Mouse (Mus musculus) cerebellum, adult 9-11 months (tissue): ENCODE results near the gene Fancc.

Experiments used
- DNase-seq: peaks from one replicate; pipeline ENCODE4 v3.0.0; 2022

The Fancc gene

DNA sequence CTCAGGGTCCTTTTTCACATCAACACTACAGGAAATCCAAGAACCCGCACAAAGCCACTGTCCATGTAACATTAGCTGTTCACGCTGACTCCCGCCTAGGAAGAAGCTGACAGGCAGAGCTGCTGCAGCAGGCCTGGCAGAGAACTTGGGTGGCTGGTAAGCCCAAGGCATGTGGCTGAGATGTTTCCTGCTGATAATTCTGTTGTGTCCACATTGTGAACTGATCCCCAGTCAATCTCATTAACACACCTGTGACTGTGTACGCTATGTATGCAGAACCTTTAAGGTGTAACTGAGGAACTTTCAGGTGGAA, 182.5 kb downstream of the Fancc start:
- no peak for DNase-seq

DNA sequence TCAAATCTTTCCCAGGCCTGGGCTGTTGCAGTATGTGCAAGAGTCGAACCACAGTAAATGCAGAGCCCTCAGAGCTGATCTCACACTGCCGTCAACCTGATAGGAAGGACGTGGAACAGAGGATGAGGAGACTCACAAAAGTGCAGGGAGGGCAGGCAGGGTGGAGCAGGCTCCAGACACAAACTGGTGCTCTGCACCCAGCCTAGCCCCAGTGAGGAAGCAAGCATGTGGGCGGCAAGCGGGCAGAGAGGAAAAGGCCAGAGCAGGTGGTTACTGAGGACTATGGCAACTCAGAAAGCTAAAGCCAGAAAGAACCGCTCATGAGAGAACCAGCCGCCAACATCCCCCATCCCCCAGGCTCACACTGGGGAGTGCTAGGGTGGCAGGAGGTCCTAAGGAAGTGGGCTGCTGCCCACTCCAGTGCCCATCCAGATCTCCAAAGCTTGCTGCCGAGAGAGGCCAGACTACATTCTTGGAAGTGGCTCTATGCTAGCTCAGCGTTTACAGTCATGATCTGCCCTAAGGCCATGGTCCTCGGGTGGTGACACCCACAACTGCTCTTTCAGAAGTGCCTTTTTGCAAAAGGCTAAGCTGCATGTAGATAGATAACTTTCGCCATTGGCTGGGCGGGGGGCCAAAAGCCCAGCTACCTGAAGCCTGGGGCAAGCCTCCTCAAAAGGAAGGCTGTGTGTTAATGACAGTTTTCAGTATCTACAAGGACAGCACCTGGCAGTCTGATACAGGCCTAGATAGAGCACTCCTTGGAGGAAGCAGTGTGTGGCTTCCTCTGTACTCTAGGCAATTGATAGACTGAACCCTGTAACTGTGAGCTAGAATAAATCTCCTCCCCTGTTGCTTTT, 183.1 kb downstream of the Fancc start:
- DNase-seq, result no peak

DNA sequence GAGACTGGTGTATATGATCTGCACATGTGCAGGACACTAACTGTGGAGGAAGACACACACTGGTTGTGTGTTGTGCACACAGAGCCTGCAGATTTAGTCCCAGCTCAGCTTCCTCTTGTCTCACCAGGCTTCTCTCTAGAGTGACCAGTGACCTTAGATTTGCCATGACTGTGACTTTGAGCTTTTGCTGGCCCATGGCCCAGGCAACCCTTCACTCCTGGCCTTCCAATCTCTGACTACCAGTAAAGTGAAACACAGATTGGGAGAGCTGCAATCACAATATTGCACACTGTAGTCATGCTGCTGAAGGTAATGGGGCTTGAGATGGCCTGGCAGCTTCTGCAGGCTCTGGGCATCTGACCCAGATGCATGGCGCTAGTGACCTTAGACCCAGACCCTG, 183.8 kb downstream of the Fancc start:
- DNase-seq, result no peak

DNA sequence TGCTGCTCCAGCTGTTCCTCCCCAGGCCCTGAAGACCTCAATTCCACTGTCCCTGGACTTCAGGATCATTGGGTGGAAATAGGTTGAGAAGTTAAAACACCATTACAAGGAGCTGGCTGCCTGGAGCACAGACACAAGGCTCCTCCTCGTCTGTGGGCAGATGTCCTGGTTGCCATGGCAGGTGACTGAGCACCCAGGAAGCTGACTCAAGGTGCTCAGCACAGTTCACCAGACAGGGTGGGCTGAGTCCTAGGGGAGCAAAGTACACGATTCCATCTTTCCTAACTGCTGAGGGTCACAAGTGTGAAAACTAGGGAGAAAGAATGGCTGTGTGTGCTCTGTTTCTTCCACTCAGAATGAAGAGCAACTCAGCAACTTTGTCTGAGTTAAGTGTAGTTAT, 185.9 kb downstream of the Fancc start:
- DNase-seq, result no peak

DNA sequence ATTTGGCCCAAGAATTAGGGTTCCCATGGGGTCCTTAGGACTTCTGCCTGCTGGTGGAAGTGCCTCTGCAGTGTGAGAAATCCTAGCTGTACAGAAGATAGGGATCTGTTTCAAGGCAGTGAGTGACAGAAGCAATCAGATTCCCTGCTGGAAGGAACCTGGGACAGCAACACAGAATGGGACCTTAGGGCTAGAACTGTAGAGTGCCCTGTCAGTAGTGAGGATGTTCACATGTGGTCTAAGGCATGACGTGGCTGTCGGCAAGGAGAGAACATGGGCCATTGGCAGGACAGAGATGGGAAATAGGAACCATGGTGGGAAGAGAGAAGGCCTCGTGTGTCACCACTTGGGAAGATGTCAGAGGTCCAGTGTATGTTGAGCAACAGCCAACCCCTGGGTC, 187.5 kb downstream of the Fancc start:
- no peak for DNase-seq

DNA sequence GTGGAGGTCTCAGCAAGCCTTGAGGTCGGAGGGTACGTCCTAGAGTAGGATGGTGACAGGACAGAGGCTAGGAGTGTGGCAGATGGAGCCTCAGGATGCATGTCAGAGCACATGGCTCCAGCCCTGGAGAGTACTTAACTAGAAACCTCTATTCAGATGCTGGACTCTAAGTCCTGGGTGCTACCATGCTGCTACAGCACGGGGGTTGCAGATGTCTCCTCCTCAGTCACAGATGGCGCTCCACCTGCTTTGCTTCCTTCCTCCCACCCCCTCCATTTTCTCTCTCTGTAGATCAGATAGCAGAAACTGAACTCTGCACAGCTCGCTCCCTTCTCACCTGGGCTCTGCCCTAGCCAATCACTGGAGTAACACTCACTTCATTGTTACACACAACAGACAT, 190.3 kb downstream of the Fancc start:
- DNase-seq, result peak; percentile 94

DNA sequence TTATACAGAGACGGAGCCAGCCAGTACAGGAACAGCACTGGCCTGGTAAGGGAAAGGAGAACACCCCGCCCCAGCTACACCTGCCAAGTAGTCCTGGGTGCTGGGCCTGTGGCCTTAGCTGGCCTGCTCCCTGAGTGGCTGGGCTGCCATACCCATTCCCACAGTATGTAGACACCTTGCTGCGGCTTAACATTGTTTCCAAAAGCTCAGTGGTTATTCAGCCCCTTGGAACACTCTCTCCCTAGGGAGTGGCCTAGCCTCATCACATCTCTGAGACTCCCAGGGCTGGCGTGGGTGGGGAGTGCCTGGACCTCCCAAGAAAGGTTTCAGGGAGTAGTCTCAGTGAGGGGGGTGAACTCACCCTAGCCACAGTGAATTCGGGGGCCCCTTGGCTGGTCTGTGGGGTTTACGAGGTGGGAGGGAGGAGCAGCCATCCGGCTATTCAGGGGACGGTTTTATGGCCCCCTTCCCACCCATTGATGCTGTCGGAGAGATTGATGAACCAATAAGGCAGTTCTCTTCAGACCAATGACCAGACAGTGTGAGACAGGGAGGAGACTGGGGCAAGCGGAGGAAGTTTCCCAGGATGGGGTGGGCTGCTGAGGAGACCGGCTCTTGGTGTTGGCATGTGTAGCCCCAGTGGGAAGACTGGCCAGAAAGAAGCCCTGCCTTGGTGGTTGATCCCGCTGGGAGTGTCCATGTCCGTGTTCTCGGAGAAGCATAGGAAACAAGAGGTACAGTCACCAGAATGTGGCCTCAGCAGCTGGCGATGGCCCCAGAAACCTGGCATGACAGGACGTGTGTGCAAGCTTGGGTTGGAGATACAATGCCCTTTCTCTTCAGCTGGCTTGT, 191.7 kb downstream of the Fancc start:
- peak; percentile 74 for DNase-seq

DNA sequence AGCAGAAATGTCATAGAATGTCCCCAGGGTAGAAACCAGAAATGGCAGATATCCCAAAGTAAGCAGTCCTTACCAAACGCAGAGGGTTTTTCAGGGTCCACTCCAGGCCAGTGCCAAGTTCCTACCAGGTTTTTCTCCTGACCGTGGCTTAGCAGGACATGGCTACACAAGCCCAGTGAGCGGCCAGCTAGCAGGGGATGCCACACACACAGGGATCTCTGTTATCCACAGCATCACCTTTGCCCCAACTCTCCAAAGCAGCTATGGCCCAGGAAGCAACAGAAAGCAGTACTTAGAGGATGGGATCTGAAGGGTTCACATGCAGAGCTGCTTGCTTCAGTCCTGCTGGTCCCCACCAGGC, 192.3 kb downstream of the Fancc start:
- DNase-seq, result peak; percentile 65

DNA sequence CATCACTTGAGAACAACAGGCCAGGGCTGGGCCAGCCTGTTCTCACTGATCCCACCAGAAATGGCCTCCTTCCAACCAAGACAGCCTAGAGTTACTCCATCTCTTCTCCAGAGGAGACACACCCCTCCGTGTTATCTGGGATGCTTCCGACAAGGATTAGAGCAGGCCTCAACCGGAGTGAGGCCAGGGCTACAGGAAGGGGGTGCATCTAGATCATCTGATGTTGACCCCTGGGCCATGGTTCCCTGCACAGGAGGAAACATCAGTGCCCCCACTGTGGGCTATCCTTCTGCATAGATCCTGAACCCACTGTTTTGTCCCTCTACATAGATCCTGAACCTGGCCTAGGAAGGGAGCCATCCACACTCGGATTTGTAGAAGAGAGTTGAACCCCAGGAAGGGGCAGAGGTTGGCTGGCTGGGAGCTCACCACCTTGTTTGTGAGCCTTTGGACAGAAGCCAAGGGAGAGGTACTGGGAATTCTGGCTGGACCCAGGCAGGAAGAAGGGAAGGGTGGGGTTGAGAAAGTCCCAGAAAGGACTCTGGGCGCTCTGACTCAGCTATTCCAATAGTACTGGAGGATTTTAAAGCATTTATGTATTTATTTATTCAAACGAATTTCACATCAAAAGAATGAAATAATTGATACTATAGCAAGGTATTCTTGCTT, 192.8 kb downstream of the Fancc start:
- DNase-seq, result peak; percentile 62

DNA sequence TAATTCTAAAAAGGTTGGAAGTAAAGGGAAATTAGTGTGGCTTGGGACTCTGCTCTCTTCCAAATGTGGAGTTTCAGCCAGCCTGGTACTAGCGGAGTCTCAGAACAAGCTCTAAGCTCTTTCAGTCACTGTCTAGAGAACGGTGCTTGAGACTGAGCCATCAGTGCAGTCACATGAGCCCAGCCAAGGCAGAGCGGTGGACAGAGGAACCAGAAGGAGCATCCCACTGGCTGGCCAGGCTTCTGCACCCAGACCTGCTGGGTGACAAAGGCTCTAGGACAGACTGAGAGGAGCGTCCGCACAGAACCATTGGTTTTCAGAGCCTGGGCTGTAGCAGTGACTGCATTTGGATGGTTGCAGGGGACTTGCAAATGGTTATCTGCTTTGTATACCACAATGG, 194.7 kb downstream of the Fancc start:
- DNase-seq, result peak; percentile 73

DNA sequence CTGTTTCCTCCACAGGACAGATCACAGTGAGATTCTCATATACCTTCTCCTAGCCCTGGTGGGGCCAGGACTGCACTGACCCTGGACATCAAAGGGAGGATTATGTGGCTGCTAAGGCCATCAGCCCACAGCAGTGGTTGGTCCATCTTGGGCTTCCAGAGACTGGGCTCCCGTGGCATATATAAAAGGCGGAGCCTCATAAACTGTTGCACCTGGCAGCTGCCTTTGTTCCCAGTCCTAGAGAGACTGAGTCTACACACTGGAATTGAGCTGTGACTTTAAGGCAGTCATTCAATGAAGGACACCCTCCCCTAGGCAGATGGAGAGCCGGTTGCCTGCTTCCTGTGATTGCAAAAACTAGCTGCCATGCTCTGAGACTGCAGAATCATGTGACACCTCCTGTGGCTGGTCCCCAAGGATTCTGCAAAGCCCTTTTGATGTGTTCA, 195.3 kb downstream of the Fancc start:
- DNase-seq, result no peak

DNA sequence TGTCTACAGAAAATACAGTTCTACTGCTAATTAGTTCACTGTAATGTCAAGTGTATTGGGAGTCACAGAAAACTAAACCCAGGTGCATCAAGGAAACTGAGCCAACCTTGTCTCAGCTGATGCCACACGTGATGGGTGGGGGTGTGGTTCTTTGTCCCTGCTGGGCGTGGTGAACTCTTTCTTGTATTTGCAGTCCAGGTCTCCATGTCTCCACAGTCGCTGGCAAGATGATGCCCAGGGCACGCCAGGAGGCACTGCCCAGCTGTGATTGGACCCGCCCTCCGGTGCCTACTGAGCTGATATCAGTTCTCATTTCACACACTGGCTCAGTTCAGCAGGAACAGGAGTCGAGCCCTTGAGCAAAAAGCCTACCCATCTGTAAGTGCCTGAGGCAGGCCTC, 196.1 kb downstream of the Fancc start:
- no peak for DNase-seq

DNA sequence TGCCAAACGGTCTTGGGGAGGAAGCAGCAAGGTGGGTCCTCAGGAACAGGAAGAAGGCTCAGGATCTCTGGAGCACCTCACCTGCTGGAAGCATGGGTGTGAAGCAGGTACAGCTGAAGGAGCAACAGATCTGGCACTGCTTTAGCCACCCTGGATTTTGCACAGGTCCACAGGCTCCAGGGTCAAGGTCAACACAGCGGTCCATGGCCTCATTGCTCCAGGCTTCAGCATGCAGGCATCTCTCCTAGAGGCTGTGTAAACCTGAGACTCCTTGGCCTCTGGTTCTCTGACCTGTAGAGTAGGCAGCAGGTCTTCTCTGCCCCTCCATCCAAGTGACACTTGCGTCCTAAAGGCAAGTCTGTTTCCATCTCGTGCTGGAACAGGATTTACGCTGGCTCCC, 198.1 kb downstream of the Fancc start:
- DNase-seq, result no peak

DNA sequence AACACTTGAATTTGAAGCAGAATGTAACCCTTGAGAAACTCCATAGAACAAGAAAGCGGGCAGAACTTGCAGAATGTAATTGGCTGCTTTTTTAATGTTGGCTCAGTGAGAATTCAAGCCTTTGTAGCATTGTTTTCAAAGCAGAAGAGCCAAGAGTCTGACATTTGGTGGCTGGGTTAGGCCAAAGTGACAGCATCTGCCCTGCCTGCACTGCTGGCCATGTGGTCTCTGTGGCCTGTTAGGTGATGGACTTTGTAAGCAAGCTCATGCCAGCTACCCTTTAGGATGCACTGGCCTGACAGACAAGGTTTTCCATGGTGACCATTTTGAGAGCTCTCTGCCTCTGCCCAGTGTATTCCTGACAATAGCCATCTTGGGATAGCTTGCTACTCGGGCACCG, 199.1 kb downstream of the Fancc start:
- no peak for DNase-seq

DNA sequence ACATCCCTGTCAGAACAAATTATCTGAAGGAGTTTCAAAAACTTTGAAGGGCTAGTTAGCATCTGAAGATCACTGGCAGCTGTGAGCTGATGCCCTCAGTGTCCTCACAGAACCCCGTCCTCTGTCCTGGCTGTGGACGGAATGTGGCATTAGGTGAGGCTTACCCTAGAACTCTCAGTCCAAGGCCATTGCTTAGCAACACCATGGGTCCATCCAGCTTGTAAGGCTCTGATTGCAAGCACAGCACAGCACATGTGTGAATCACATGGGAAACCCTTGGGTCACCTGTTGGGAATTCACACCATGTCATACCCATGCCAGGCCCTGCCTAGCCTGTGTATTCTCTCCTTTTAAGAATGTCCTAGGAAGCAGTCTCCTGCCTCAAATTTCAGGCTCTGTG, 200.1 kb downstream of the Fancc start:
- DNase-seq, result no peak

DNA sequence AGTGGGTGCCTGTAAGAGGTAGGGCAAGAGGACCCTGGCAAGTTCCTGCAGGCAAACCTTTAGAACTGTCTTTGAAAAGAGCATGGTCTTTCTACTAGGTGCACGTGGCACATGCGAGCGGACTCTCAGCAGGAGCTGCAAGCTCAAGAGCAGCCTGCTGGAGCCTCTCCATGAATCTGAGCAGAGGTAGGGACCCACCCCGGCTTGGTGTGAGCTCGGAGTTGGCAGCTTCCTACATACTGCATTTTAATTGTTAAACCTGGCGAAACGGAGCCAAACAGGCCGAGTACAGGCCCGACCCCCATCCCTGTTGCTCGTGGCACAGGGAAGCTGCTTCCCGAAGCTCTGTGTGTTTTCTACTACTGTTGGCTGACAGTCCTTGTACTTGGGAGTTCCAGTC, 200.8 kb downstream of the Fancc start:
- DNase-seq, result no peak

DNA sequence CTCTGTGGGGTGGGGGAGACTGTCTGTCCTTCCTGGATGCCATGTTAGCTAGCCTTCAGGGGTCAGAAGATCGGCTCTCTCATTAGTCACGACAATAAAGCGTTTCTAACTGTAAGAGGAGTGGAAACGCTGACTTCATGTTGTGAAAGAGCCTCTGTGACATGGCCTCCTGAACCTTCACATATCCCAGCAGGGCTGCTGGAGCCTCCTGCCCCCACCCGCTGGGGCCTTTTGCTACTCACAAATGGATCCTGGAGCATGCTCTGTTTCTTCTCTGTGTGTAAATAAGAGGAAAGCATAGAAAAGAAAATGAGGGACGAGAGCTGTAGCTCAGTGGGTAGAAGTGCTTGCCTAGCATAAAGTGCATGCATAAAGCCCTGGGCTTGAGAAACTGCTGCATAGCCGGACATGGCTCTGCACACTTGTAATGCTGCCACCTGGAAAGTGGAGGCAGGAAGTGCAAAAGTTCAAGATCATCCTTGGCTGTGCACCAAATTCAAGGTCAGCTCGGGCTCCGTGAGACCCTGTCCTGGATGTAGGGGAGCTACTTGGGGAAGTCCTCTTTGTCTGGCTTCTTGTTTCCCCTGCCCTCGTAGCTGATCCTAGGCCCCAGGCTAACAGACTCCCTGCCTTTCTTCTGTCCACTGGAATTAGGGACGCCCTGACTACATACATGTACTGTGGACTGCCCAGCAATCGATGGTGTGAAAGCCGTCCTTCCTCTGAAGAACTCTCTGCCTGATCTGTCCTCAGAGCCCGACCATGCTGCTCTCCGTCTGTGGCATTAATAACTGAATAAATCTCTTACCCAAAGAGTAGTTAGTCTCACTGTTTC, 202.5 kb downstream of the Fancc start:
- DNase-seq, result peak; percentile 81

DNA sequence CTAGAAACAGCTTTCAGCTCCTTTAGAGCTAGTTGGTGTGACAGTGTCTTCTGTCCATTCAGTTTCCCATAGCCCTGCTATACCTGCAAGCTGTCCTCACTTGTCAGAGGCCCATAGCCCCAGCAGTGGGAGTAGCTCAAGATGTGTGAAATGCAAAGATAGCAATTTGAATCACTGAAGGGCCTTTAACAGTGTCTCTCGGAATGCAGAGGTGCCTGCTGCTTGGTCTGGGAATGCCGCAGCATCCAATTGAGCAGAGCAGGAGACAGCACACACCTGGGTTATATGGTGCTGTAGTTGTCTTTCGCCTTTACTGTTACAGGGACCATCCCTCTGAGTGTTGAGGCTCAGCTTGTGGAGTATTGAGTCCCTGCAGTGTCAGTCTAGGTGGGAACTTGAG, 203.4 kb downstream of the Fancc start:
- no peak for DNase-seq

DNA sequence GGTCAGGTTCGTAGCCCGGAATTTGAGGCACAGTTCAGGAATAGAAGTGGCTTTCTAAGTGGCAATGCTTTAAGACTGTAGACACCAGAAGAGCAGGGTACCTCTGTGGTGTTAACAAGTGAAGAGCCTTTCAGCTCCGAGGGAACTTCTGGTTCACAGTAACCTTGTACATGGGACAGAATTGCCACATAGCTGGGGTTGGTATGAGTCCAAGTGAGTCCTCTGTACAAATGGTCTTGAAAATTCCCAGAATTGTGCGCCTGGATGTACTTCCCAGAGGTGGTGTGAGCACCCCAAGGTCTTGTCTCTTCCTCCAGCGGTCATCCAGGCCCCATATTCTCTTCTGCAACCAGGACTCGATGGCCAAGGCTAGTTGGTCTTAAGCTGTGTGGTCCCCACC, 206.1 kb downstream of the Fancc start:
- no peak for DNase-seq

DNA sequence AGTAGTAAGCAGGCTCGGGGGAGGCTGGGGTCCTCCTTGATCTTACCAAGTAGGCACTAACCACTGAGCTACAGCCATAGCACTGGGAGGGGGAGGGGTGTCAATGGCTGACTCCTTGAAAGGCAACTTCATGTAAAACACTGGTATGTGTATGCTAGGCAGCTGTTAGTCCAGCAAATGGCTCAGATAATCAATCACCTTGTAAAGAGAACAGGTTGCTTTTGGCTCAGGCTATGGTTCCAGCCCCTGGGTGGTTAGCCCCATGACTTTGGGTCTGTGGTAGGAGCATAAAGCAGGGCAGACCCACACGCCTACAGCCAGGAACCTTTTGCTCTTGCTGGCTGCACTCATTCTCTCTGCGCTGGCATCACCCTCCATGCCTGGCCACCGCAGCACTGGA, 207.0 kb downstream of the Fancc start:
- DNase-seq, result no peak

DNA sequence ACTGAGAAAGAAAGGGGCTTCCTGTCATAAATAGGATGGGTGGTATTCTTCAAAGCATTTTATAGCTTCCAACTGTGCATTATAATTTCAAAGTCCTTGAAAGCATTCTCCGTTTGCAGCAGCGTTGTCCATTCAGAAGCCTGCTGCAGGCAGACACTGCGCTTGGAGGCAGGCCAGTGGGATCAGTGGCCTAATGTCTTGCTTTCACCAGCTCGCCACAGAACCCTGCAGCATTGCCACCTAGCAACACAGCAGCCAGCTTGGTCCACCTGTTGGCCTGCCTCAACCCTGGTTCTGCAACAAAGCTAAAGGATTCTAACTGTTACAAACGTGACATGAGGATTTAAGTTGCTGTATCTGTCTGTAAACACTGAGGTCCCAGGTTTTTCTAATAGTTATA, 207.4 kb downstream of the Fancc start:
- no peak for DNase-seq

DNA sequence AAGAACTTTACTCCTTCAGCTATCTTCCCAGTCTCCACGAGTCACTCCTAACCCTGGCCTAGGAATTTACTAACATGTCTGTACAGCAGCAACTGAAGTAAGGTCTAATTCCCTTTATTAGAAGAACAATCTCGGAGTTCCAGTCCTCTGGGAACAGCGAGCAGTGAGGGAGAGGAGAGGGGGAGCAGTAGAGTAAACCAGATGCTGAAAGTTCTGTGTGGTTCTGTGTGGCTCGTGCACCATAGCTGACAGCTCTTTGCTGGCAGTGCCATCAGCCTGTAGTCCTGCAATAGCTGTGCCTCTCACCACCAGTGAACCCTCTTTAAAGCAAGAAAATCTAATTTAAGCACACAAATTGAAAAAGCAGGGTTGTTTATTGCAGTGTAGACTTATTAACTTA, 207.9 kb downstream of the Fancc start:
- DNase-seq, result no peak
